18 mouse cellular contexts compared by ENCODE assay signal in genomic region chr4:118527720-118528119, GRCm38 (mm10). TPM values are rescaled to one million over a fixed set of nuclear protein-coding genes. Genes with fewer than 3 reads are reported as not detected.
DNase-seq lines count a peak whose midpoint lies in the region; ATAC-seq lines count a peak whose summit lies in the region.
"Had no signal": no experiment of that assay in that cellular context is flagged by ENCODE, and none has a peak within 500 bp of the region (broad histone marks: within the 10 kb centered on the region; RNA-seq: fewer than 3 reads in every experiment).

No protein-coding gene starts in this region.

- no peaks in the 10 kb centered on the region for H3K27me3 ChIP-seq in embryonic facial prominence, embryonic 13.5 days
- H3K27me3 ChIP-seq in heart, embryonic 12.5 days (replicated peaks): 0 out of 2 replicates have a peak, but pooled peaks cover 9% of the 10 kb centered on the region
- H3K27me3 ChIP-seq: forebrain, embryonic 15.5 days; neural tube, embryonic 12.5 days had no signal

- ATAC-seq in embryonic facial prominence, embryonic 13.5 days (ENCODE audit: insufficient number of reproducible peaks, insufficient read depth, low FRiP score, low TSS enrichment, low read depth): no peak
- no peak for ATAC-seq in heart, embryonic 12.5 days (ENCODE audit: insufficient number of reproducible peaks, low FRiP score)
- ATAC-seq: CD4-positive, CD25-positive, alpha-beta regulatory T cell, adult 4 months; forebrain, embryonic 15.5 days; midbrain, embryonic 16.5 days had no signal

- no peaks in the 10 kb centered on the region for H3K36me3 ChIP-seq in embryonic facial prominence, embryonic 13.5 days
- no peaks in the 10 kb centered on the region for H3K36me3 ChIP-seq in heart, embryonic 12.5 days
- H3K36me3 ChIP-seq: forebrain, embryonic 15.5 days; limb, embryonic 12.5 days; neural tube, embryonic 12.5 days had no signal

- no peak overlapping the region for H3K27ac ChIP-seq in embryonic facial prominence, embryonic 13.5 days
- H3K27ac ChIP-seq in heart, embryonic 12.5 days (ENCODE audit: poor library complexity, severe bottlenecking): no peak overlapping the region
- H3K27ac ChIP-seq: forebrain, embryonic 15.5 days; gastrocnemius, adult 2 months; limb, embryonic 12.5 days; neural tube, embryonic 12.5 days had no signal

- no peak overlapping the region for H3K9ac ChIP-seq in embryonic facial prominence, embryonic 13.5 days
- no peak overlapping the region for H3K9ac ChIP-seq in heart, embryonic 12.5 days
- H3K9ac ChIP-seq: forebrain, embryonic 15.5 days; limb, embryonic 12.5 days; neural tube, embryonic 12.5 days had no signal

- no peaks in the 10 kb centered on the region for H3K9me3 ChIP-seq in embryonic facial prominence, embryonic 13.5 days
- H3K9me3 ChIP-seq in heart, embryonic 12.5 days (replicated peaks): no peaks in the 10 kb centered on the region
- H3K9me3 ChIP-seq: forebrain, embryonic 15.5 days; limb, embryonic 12.5 days; neural tube, embryonic 12.5 days had no signal

- no peak overlapping the region for H3K4me3 ChIP-seq in embryonic facial prominence, embryonic 13.5 days
- H3K4me3 ChIP-seq in heart, embryonic 12.5 days: no peak overlapping the region
- H3K4me3 ChIP-seq: forebrain, embryonic 15.5 days; gastrocnemius, adult 2 months; limb, embryonic 12.5 days; neural tube, embryonic 12.5 days had no signal

- peaks cover 4% of the 10 kb centered on the region; the same call in 1 of the 2 replicates for H3K4me1 ChIP-seq in embryonic facial prominence, embryonic 13.5 days
- H3K4me1 ChIP-seq in heart, embryonic 12.5 days (replicated peaks): no peaks in the 10 kb centered on the region
- H3K4me1 ChIP-seq: forebrain, embryonic 15.5 days; neural tube, embryonic 12.5 days had no signal

- peak; percentile 33 for DNase-seq in ES-CJ7 (ENCODE audit: low read depth, low spot score)
- DNase-seq in kidney, adult 8-10 months: peak; percentile 58 to 71
- DNase-seq in kidney, postnatal 4 days: peak; percentile 53 to 62
- no peak for DNase-seq in urinary bladder, postnatal 25 days (ENCODE audit: low spot score)
- no peak for DNase-seq in layer of hippocampus, postnatal 36 days
- DNase-seq: cerebellum, adult 11-12 months; gastrocnemius, adult 2 months; heart, postnatal 36 days; right cerebral cortex, postnatal 4 days had no signal

- 0 out of 2 replicates have a peak overlapping the region, but pooled peaks have one; percentile 9 for H3K4me2 ChIP-seq in embryonic facial prominence, embryonic 13.5 days
- H3K4me2 ChIP-seq in heart, embryonic 12.5 days: no peak overlapping the region
- H3K4me2 ChIP-seq: forebrain, embryonic 15.5 days; neural tube, embryonic 12.5 days had no signal

- 68% methylated on average over 6 of the region's 6 CpGs for WGBS in embryonic facial prominence, embryonic 13.5 days
- 78% methylated on average over 6 of the region's 6 CpGs for WGBS in heart, embryonic 12.5 days

RNA-seq across cellular contexts. Expression of gene 2610528J11Rik, which starts 0.9 kb away (rescaled TPM):
- polyA plus RNA-seq in embryonic facial prominence, embryonic 13.5 days (2015; fragmentation: Nextera tagmentation; extraction: Ambion mirVana): 4.1 and 5.0 TPM in 2 replicates
- not detected for total RNA-seq in layer of hippocampus, postnatal 36 days (2021)
- 0.27 and 0.31 TPM in 2 replicates for polyA plus RNA-seq in heart, embryonic 12.5 days (2016; fragmentation: Nextera tagmentation; extraction: Ambion mirVana)
- total RNA-seq: gastrocnemius, adult 2 months; heart, postnatal 36 days; left cerebral cortex, adult 18-20 months had no signal
- polyA plus RNA-seq: CD4-positive, CD25-positive, alpha-beta regulatory T cell, adult 4 months; forebrain, embryonic 15.5 days; midbrain, embryonic 16.5 days; neural tube, embryonic 12.5 days had no signal

RNA-seq across cellular contexts. Expression of gene Tmem125, which starts 16.1 kb away (rescaled TPM):
- 2.8 and 3.2 TPM in 2 replicates for polyA plus RNA-seq in embryonic facial prominence, embryonic 13.5 days (2015; fragmentation: Nextera tagmentation; extraction: Ambion mirVana)
- total RNA-seq in layer of hippocampus, postnatal 36 days (2021): 1 to 10 TPM; 5.6 to 8.1 TPM
- polyA plus RNA-seq in heart, embryonic 12.5 days (2016; fragmentation: Nextera tagmentation; extraction: Ambion mirVana): 0.18 and 0.23 TPM in 2 replicates
- total RNA-seq: gastrocnemius, adult 2 months had no signal
- polyA plus RNA-seq: CD4-positive, CD25-positive, alpha-beta regulatory T cell, adult 4 months; midbrain, embryonic 16.5 days; testis, adult 2 months had no signal

RNA-seq across cellular contexts. Expression of gene Tie1, which starts 37.9 kb away (rescaled TPM):
- polyA plus RNA-seq in embryonic facial prominence, embryonic 13.5 days (2015; fragmentation: Nextera tagmentation; extraction: Ambion mirVana): 19.4 and 19.6 TPM in 2 replicates
- total RNA-seq in layer of hippocampus, postnatal 36 days (2021): 1 to 10 TPM; 7.1 to 8.5 TPM
- polyA plus RNA-seq in heart, embryonic 12.5 days (2016; fragmentation: Nextera tagmentation; extraction: Ambion mirVana): 65.8 and 69.4 TPM in 2 replicates

Comparison
In these comparisons a context has a peak if more than half of its experiments do, and no peak if none do; other contexts are left out.
1. DNase-seq: peak in ES-CJ7 (single experiment), kidney, adult 8-10 months (2 of 2) and kidney, postnatal 4 days (2 of 2); none in urinary bladder, postnatal 25 days (single experiment) and layer of hippocampus, postnatal 36 days (0 of 2).